Mouse (Mus musculus): ENCODE measurements around the gene Olfr284. TPM values are rescaled to one million over a fixed set of nuclear protein-coding genes. Genes with fewer than 3 reads are reported as not detected.

Olfr284 gene
- polyA plus RNA-seq (2012; ENCODE audit: low replicate concordance): not detected in 2 replicates

GRCm38 (mm10) chr15:98340887-98341286, at the start of gene Olfr284:
Gene Olfr284, minus strand, starts transcription at chr15:98340987.

GRCm38 (mm10) chr15:98380846-98381245, 40.1 kb upstream of the Olfr284 start, which contains the start of gene Olfr283:
Gene Olfr283, minus strand, starts transcription at chr15:98380946.

GRCm38 (mm10) chr15:98317177-98317724, 23.5 kb downstream of the Olfr284 start, which contains the start of gene Olfr285:
Gene Olfr285, minus strand, starts transcription at chr15:98317353.

GRCm38 (mm10) chr15:98295628-98296551, 44.9 kb downstream of the Olfr284 start, which contains the start of gene Zfp641:
Gene Zfp641, minus strand, starts transcription at chr15:98296161.

Other genes starting within 250 kb of the Olfr284 start
- 0.92 and 4.1 TPM in 2 replicates for gene Pfkm, start 248.4 kb downstream of the Olfr284 start, polyA plus RNA-seq (2012; ENCODE audit: low replicate concordance)
- 13.0 and 14.5 TPM in 2 replicates for gene Senp1, start 247.2 kb downstream of the Olfr284 start, polyA plus RNA-seq (2012; ENCODE audit: low replicate concordance)
- gene Asb8, start 175.4 kb downstream of the Olfr284 start, polyA plus RNA-seq (2012; ENCODE audit: low replicate concordance): 3.5 and 5.5 TPM in 2 replicates
- gene Ccdc184, start 173.8 kb downstream of the Olfr284 start, polyA plus RNA-seq (2012; ENCODE audit: low replicate concordance): 0.30 and 0.68 TPM in 2 replicates
- not detected in 2 replicates for gene Olfr288, start 145.4 kb downstream of the Olfr284 start, polyA plus RNA-seq (2012; ENCODE audit: low replicate concordance)
- gene Gm44579, start 120.0 kb downstream of the Olfr284 start, polyA plus RNA-seq (2012; ENCODE audit: low replicate concordance): not detected in 2 replicates
- gene Olfr287, start 119.9 kb downstream of the Olfr284 start, polyA plus RNA-seq (2012; ENCODE audit: low replicate concordance): not detected in 2 replicates
- gene Olfr286, start 106.5 kb downstream of the Olfr284 start, polyA plus RNA-seq (2012; ENCODE audit: low replicate concordance): not detected in 2 replicates
- not detected in 2 replicates for gene H1fnt, start 83.7 kb downstream of the Olfr284 start, polyA plus RNA-seq (2012; ENCODE audit: low replicate concordance)
- gene Zfp641, start 44.8 kb downstream of the Olfr284 start, polyA plus RNA-seq (2012; ENCODE audit: low replicate concordance): not detected in 2 replicates
- gene Olfr285, start 23.6 kb downstream of the Olfr284 start, polyA plus RNA-seq (2012; ENCODE audit: low replicate concordance): not detected in 2 replicates
- not detected in 2 replicates for gene Olfr283, start 40.0 kb upstream of the Olfr284 start, polyA plus RNA-seq (2012; ENCODE audit: low replicate concordance)
- not detected in 2 replicates for gene Olfr282, start 90.2 kb upstream of the Olfr284 start, polyA plus RNA-seq (2012; ENCODE audit: low replicate concordance)
- not detected in 2 replicates for gene Olfr281, start 111.6 kb upstream of the Olfr284 start, polyA plus RNA-seq (2012; ENCODE audit: low replicate concordance)
- not detected in 2 replicates for gene OR5BS1P, start 128.9 kb upstream of the Olfr284 start, polyA plus RNA-seq (2012; ENCODE audit: low replicate concordance)
- gene Lalba, start 141.7 kb upstream of the Olfr284 start, polyA plus RNA-seq (2012; ENCODE audit: low replicate concordance): not detected in 2 replicates
- not detected in 2 replicates for gene Olfr279, start 151.4 kb upstream of the Olfr284 start, polyA plus RNA-seq (2012; ENCODE audit: low replicate concordance)
- 19.5 and 29.1 TPM in 2 replicates for gene Kansl2, start 193.3 kb upstream of the Olfr284 start, polyA plus RNA-seq (2012; ENCODE audit: low replicate concordance)
- 4.2 and 9.9 TPM in 2 replicates for gene Ccnt1, start 229.9 kb upstream of the Olfr284 start, polyA plus RNA-seq (2012; ENCODE audit: low replicate concordance)
- gene 4930415O20Rik, start 230.0 kb upstream of the Olfr284 start, polyA plus RNA-seq (2012; ENCODE audit: low replicate concordance): not detected in 2 replicates